Mouse (Mus musculus) C2C12 (cell line): Measurements from ENCODE around the gene Gja5.

Experiments
- CEBPB ChIP-seq: IDR thresholded peaks from one replicate; pipeline ENCODE4 v1.6.1; 2011; ENCODE audit warnings: low read depth, mild to moderate bottlenecking, control low read depth, moderate library complexity
- CTCF ChIP-seq: IDR thresholded peaks from one replicate; pipeline ENCODE4 v1.5.1; 2011; ENCODE audit not compliant: control insufficient read depth, insufficient read depth, insufficient read length
- MAX ChIP-seq: IDR thresholded peaks from one replicate; pipeline ENCODE4 v1.6.1; 2011; ENCODE audit warnings: mild to moderate bottlenecking, control low read depth
- MYOD1 ChIP-seq: IDR thresholded peaks from one replicate; pipeline ENCODE4 v1.6.1; 2011; ENCODE audit warnings: low read depth; ENCODE audit not compliant: control insufficient read depth, insufficient read length
- MYOG ChIP-seq: IDR thresholded peaks from one replicate; pipeline ENCODE4 v1.6.1; 2011; ENCODE audit not compliant: control insufficient read depth, insufficient read length; ENCODE audit errors: extremely low read depth
- USF1 ChIP-seq: IDR thresholded peaks from one replicate; pipeline ENCODE4 v1.6.1; 2011; ENCODE audit warnings: low read depth, mild to moderate bottlenecking, control low read depth, moderate library complexity

GRCm38 (mm10) chr3:96869091-96869490, 35.4 kb upstream of the Gja5 start:
- no peak for TF ChIP-seq MYOG
- no peak for TF ChIP-seq CEBPB
- TF ChIP-seq MYOD1, result no peak
- TF ChIP-seq CTCF, result no peak
- no peak for TF ChIP-seq USF1
- TF ChIP-seq MAX, result no peak
